Mouse (Mus musculus) heart, embryonic 16.5 days (tissue): ENCODE data around the gene Col27a1. TPM values are rescaled to one million over a fixed set of nuclear protein-coding genes. Genes with fewer than 3 reads are reported as not detected.

Experiments
- ATAC-seq: fragments of 200-750 bp; cut with Nextera tagmentation; replicated peaks from 2 replicates; pipeline ENCODE4 v1.8.0; 2017; ENCODE audit warnings: moderate number of reproducible peaks; ENCODE audit not compliant: insufficient read depth, low FRiP score; ENCODE audit errors: extremely low read depth
- H3K27ac ChIP-seq: fragments of 300-500 bp; sonication (generic); 2 replicates; pipeline ENCODE4 v1.5.1; 2014; ENCODE audit warnings: mild to moderate bottlenecking, low read length, control low read depth, moderate library complexity
- H3K27me3 ChIP-seq: fragments of 300-500 bp; sonication (generic); 2 replicates; pipeline ENCODE4 v1.6.1; 2014; ENCODE audit warnings: low read length, mixed read lengths; ENCODE audit not compliant: control insufficient read depth, insufficient read depth
- H3K36me3 ChIP-seq: fragments of 300-500 bp; sonication (generic); 2 replicates; pipeline ENCODE4 v1.6.1; 2014; ENCODE audit not compliant: control insufficient read depth, insufficient read depth
- H3K4me1 ChIP-seq: fragments of 300-500 bp; sonication (generic); 2 replicates; pipeline ENCODE4 v1.6.1; 2014; ENCODE audit warnings: low read length, mixed read lengths; ENCODE audit not compliant: control insufficient read depth, insufficient read depth
- H3K4me2 ChIP-seq: fragments of 300-500 bp; sonication (generic); 2 replicates; pipeline ENCODE4 v1.6.1; 2014; ENCODE audit warnings: low read depth, mild to moderate bottlenecking, control low read depth, low read length
- H3K4me3 ChIP-seq: fragments of 300-500 bp; sonication (generic); 2 replicates; pipeline ENCODE4 v1.5.1; 2014; ENCODE audit warnings: mild to moderate bottlenecking, control low read depth, low read length
- H3K9ac ChIP-seq: fragments of 300-500 bp; sonication (generic); 2 replicates; pipeline ENCODE4 v1.6.1; 2014; ENCODE audit warnings: low read length, control low read depth
- H3K9me3 ChIP-seq: fragments of 300-500 bp; sonication (generic); replicated peaks from 2 replicates; pipeline ENCODE4 v1.6.1; 2016; ENCODE audit warnings: low read length; ENCODE audit not compliant: control insufficient read depth
- WGBS: fragments of 180-500 bp; shearing (Covaris S2); extraction: QIAGEN DNeasy Blood & Tissue Kit; methylation state at CpG from one replicate; pipeline ENCODE4 v1.1.7; 2014; 5-methylcytosine and 5-hydroxymethylcytosine counted together
- polyA plus RNA-seq: library from polyadenylated mRNA; unstranded; fragments of >200 nt; fragmentation: Nextera tagmentation; extraction: Ambion mirVana; gene quantifications from 2 replicates; pipeline ENCODE4 v1.2.1, GENCODE M21; 2015

Gene Col27a1
- polyA plus RNA-seq, 1 experiment from 2014 or later = 3.0 TPM

DNA sequence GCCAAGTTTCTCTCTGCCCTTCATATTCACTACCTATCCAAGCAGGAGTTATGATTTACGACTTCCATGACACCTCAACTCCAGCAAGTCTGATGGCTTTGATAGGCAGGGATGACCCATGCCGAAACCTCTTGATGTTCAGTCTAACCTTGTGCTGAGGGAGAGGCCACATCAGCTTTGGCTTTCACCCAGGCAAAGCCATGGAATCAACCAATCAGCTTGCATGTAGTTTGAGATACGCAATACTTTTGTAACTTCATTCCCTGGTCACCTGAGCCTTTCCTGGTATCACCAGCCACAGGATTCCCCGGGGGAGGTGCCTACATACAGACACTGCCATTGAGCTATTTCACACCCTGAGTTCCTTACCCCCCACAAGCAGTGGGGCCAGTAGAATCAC lies 132.9 kb downstream of the Col27a1 start:
- no peak overlapping the region for H3K4me2 ChIP-seq
- H3K9ac ChIP-seq = no peak overlapping the region
- H3K9me3 ChIP-seq = no peaks in the 10 kb centered on the region
- ATAC-seq = no peak
- no peak overlapping the region for H3K27ac ChIP-seq
- no peak overlapping the region for H3K4me3 ChIP-seq
- H3K27me3 ChIP-seq = no peaks in the 10 kb centered on the region
- WGBS = 78% methylated on average over 4 of the region's 4 CpGs
- no peaks in the 10 kb centered on the region for H3K4me1 ChIP-seq
- H3K36me3 ChIP-seq = no peaks in the 10 kb centered on the region

DNA sequence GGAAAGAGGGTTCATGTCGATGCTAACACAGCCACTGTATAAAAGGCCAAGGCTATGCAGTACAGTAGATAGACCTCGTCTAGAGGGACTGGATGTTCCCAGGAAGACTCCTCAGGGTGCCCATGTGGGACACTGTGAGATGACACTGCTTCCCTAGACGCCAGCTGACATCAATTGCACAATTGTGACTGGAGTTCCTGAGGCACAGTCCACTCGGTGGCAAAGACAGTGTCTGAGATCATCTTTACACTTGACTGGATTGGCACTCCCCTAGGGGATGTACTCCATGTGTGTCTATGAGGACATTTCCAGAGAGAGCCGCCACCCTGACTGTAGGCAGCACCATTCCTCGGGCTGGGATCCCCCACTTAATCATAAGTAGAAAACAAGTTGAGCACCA lies 134.7 kb downstream of the Col27a1 start:
- Histone ChIP-seq H3K9ac (no peak overlapping the region), H3K4me2 (no peak overlapping the region), H3K4me1 (no peaks in the 10 kb centered on the region), H3K27me3 (no peaks in the 10 kb centered on the region), H3K4me3 (no peak overlapping the region), H3K36me3 (no peaks in the 10 kb centered on the region), H3K9me3 (no peaks in the 10 kb centered on the region), H3K27ac (no peak overlapping the region)
- no peak for ATAC-seq
- WGBS = 67% methylated on average over 6 of the region's 6 CpGs

DNA sequence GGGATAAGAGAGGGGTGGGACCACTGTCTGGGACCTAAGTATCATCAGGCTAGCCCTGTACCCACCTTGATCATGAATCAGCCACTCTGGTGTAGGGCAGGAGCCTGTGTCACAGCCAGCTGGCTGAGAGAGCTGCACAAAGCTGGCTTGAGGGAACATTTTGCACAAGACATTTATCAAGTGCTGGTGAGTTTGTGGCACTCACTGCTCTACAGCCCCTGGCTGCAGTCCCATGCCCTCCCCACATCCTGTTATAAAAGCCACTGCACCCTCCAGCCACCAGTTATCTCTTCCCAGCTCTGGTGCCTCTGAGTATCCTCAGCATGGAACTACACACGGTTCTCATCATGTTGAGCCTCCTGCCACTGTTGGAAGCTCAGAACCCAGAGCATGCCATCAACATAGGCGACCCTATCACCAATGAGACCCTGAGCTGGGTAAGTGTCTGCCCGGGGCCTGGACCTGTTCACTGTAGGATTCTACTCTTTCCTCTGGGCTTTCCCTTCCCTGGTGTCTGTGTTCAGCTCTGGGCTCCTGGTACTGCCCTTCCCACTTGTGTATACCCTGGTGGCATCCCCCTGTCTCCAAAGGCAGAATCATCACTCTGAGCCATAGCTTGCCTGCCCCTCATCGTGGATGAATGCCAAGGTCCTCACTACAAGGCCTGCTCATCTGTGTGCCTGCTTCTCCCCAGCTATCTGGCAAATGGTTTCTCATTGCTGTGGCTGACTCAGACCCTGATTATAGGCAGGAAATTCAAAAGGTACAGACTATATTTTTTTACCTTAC lies 142.3 kb downstream of the Col27a1 start, which contains the start of gene Orm3:
Gene Orm3 (plus strand): TSS at position 286 of the 789 bp plus-strand sequence.
- Histone ChIP-seq H3K4me3 (no peak within 1 kb of the TSS), H3K4me2 (no peak within 1 kb of the TSS), H3K36me3 (no peaks in the 10 kb centered on the region), H3K9me3 (no peaks in the 10 kb centered on the region), H3K27me3 (no peaks in the 10 kb centered on the region), H3K4me1 (peaks cover 5% of the 10 kb centered on the region), H3K27ac (no peak within 1 kb of the TSS), H3K9ac (no peak within 1 kb of the TSS)
- peak; percentile 73; the same call in 1 of the 2 replicates for ATAC-seq
- 47% methylated on average over 4 of the region's 4 CpGs for WGBS

DNA sequence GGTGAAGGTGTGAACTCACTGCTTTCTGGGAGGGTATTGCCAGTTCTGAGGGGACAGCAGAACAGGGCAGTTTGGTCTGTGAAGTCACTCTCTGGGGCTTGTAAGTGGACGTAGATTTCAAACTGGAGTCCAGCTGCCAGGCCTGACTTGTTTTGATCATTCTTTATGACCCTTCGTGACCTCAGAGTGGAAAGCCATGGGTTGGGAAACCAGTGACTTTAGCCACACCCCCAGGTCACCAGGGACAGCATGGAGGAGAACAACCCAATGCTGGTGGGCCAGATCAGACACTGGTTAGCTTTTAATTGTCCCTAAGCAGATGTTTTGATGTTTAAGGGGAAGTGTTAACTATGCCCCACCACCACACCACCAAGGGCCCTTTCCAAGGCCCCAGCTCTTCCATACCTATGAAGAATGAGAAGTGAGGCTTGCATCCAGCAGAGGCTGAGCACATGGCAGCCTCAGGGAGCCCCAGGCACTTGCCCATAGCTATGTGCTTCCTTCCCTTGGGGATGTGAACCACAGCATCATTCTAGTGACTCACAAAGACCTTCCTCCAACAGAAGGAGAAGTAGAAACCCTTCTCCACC lies 143.3 kb downstream of the Col27a1 start:
- Histone ChIP-seq H3K9ac (no peak overlapping the region), H3K36me3 (no peaks in the 10 kb centered on the region), H3K27me3 (no peaks in the 10 kb centered on the region), H3K4me1 (peaks cover 5% of the 10 kb centered on the region), H3K9me3 (no peaks in the 10 kb centered on the region), H3K4me2 (no peak overlapping the region), H3K27ac (no peak overlapping the region), H3K4me3 (no peak overlapping the region)
- ATAC-seq = no peak
- 67% methylated on average over 2 of the region's 2 CpGs for WGBS

DNA sequence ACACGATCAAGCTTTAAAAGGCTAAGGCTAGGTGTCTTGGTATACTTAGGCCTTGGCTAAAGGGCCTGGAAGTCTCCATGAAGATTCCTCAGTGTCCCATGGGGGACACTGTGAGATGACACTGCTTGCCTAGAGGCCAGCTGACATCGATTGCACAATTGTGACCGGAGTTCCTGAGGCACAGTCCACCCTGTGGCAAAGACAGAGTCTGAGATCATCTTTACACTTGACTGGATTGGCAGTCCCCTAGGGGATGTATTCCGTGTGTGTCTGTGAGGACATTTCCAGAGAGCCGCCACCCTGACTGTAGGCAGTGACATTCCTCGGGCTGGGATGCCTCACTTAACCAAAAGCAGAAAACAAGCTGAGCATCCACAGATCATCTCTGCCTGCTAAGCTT lies 146.1 kb downstream of the Col27a1 start:
- H3K4me3 ChIP-seq = no peak overlapping the region
- no peaks in the 10 kb centered on the region for H3K9me3 ChIP-seq
- H3K27me3 ChIP-seq = no peaks in the 10 kb centered on the region
- 73% methylated on average over 6 of the region's 6 CpGs for WGBS
- H3K36me3 ChIP-seq = no peaks in the 10 kb centered on the region
- no peak for ATAC-seq
- no peak overlapping the region for H3K4me2 ChIP-seq
- peaks cover 5% of the 10 kb centered on the region for H3K4me1 ChIP-seq
- no peak overlapping the region for H3K27ac ChIP-seq
- H3K9ac ChIP-seq = no peak overlapping the region

DNA sequence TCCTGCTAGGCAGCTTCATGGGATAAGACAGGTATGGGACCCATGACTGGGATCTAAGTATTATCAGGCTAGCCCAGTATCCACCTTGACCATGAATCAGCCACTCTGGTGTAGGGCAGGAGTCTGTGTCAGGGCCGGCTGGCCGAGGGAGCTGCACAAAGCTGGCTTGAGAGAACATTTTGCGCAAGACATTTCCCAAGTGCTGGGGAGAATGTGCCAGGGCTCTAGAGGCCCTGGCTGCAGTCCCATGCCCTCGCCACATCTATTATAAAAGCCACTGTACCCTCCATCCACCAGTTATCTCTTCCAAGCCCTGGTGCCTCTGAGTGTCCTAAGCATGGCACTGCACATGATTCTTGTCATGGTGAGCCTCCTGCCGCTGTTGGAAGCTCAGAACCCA lies 148.3 kb downstream of the Col27a1 start, which contains the start of gene Orm2:
Gene Orm2 (plus strand): TSS at position 300 of the 400 bp plus-strand sequence.
- Histone ChIP-seq H3K27me3 (no peaks in the 10 kb centered on the region), H3K4me2 (no peak within 1 kb of the TSS)
- WGBS = 67% methylated on average over 5 of the region's 5 CpGs

DNA sequence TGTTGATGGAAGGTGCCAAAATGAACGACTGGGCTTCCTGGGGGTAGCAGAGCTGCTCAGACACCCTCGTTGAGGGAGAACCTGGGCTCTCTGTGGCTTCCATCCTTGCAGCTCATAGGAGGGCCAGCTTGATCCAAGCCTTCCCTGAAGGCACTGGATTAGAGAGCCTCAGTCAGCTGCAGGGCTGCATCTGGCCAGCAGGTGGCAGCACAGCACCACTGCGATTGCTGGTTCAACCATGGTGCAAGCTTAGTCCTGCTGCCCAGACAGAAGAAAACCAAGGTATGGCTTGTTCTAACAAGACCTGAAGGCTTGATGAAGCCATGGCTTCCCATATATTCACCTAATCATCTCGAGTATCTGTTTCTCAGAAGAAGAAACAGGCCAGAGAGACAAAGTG lies 154.8 kb downstream of the Col27a1 start:
- 17% methylated on average over 4 of the region's 4 CpGs for WGBS
- H3K9me3 ChIP-seq = no peaks in the 10 kb centered on the region
- no peaks in the 10 kb centered on the region for H3K36me3 ChIP-seq
- H3K27me3 ChIP-seq = no peaks in the 10 kb centered on the region
- peak; percentile 56; the same call in 1 of the 2 replicates for ATAC-seq
- H3K9ac ChIP-seq = no peak overlapping the region
- H3K4me2 ChIP-seq = no peak overlapping the region
- no peaks in the 10 kb centered on the region for H3K4me1 ChIP-seq
- H3K27ac ChIP-seq = no peak overlapping the region
- H3K4me3 ChIP-seq = no peak overlapping the region

More for the DNA sequence above, 148.3 kb downstream of the Col27a1 start, which contains the start of gene Orm2:
- Histone ChIP-seq H3K9ac (no peak within 1 kb of the TSS), H3K27ac (no peak within 1 kb of the TSS), H3K9me3 (no peaks in the 10 kb centered on the region), H3K36me3 (no peaks in the 10 kb centered on the region), H3K4me1 (no peaks in the 10 kb centered on the region), H3K4me3 (no peak within 1 kb of the TSS)
- ATAC-seq = no peak

DNA sequence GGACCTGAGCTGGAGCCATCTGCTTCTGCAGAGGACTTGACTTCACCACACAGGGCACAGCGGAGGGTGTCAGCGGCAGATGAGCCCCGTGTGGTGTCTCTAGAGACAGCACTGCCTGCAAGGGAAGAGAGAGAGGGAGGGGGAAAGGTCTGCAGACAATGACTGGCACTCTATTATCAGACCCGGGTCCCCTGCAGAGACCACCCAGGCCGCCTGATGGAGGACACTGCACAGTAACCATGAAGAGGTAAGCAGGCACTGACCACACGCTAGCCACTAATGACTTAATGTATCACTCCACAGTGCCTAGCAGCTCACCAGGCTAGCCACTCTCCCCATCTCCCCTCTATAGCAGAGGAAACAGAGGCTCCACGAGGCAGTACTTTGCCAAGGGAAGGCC lies 157.1 kb downstream of the Col27a1 start:
- Histone ChIP-seq H3K9me3 (no peaks in the 10 kb centered on the region), H3K9ac (no peak overlapping the region), H3K4me3 (no peak overlapping the region), H3K27me3 (no peaks in the 10 kb centered on the region), H3K4me2 (no peak overlapping the region), H3K4me1 (no peaks in the 10 kb centered on the region), H3K36me3 (no peaks in the 10 kb centered on the region), H3K27ac (no peak overlapping the region)
- WGBS = 58% methylated on average over 7 of the region's 7 CpGs
- no peak for ATAC-seq

DNA sequence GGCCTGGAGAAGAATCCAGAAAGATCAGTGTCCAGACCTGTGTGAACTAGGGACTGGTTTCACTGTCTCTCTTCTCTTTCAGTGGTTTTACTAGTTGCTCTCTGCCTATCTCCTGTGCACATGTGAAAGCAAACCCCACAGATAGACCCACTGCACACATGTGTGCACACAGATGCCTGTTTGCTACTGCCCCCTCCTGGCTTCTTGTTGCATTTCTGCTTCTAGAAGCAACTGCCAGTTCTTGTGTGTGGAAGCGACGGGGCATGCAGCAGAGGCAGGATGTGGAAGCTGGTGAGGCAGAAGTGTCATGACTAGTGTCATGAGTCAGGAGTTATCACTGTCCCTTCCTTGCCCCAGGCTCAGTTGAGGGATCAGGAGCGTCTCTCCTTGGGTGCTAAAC lies 158.1 kb downstream of the Col27a1 start:
- no peak overlapping the region for H3K4me3 ChIP-seq
- no peak overlapping the region for H3K9ac ChIP-seq
- ATAC-seq = no peak
- H3K36me3 ChIP-seq = no peaks in the 10 kb centered on the region
- H3K27me3 ChIP-seq = no peaks in the 10 kb centered on the region
- no peak overlapping the region for H3K27ac ChIP-seq
- no peaks in the 10 kb centered on the region for H3K9me3 ChIP-seq
- H3K4me2 ChIP-seq = no peak overlapping the region
- 40% methylated on average over 3 of the region's 3 CpGs for WGBS
- H3K4me1 ChIP-seq = no peaks in the 10 kb centered on the region
